Comparison of ENCODE assay signal across 8 mouse cellular contexts in the genomic region with DNA sequence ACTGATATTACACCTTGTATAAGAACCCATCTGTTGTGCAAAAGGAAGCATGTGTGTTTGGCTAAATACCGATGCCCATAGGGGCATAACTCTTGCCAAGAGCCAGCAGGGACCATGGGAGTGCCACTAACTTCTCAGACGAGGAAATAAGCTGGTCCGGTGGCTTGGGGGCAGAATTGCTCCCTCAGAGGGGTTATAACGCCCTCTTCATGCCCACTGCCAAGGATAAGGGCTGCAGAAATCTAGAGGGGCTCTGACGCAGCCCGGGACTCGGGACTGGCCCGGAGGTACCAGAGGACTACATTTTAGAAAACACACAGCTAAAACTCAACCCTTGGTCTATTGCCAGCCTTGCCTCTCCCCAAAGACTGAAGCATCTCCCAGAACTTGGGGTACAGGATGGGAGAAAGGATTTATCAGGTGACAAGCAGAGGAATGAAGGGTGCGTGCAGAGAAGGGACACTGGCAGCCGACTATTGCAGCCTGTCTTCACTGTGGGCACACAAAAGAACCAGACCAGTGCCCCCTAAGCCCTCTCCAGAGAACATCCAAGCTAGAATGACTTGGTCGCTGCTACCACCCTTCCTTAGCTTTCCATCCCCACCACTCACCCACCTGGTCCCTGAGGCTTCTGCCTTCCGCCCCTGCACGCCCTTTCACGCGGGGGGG. TPM values are rescaled to one million over a fixed set of nuclear protein-coding genes. Genes with fewer than 3 reads are reported as not detected.
A peak's percentile ranks its signal among the peaks of the same experiment; 100 is the strongest.
DNase-seq lines count a peak whose midpoint lies in the region; ATAC-seq and TF ChIP-seq lines count a peak whose summit lies in the region.

No protein-coding gene starts in this region.

- no peak for TF ChIP-seq POLR2A in cortical plate, adult 2 months (IDR thresholded peaks at IDR 0.05; ENCODE audit: extremely low read depth, insufficient read depth, low read length)
- no peak for TF ChIP-seq POLR2A in myocyte (IDR thresholded peaks at IDR 0.05; ENCODE audit: insufficient read length, low read depth)

- peaks cover 28% of the 10 kb centered on the region for H3K36me3 ChIP-seq in hindbrain, embryonic 15.5 days
- no peaks in the 10 kb centered on the region for H3K36me3 ChIP-seq in myocyte (ENCODE audit: control insufficient read depth, insufficient read depth)

- ATAC-seq in hindbrain, embryonic 15.5 days (ENCODE audit: low FRiP score, low read depth), result no peak

- H3K4me2 ChIP-seq in hindbrain, embryonic 15.5 days, result peak overlapping the region; percentile 86
- peak overlapping the region; percentile 95 for H3K4me2 ChIP-seq in myocyte (ENCODE audit: low read depth)

- H3K27ac ChIP-seq in cortical plate, adult 2 months (ENCODE audit: insufficient read depth, low read length), result peak overlapping the region; percentile 5; the same call in 1 of the 2 replicates
- H3K27ac ChIP-seq in hindbrain, embryonic 15.5 days (replicated peaks), result peak overlapping the region; percentile 65

- H3ac ChIP-seq in myocyte (ENCODE audit: control insufficient read depth, insufficient read length), result peak overlapping the region; percentile 25

- no peaks in the 10 kb centered on the region for H3K27me3 ChIP-seq in hindbrain, embryonic 15.5 days
- no peaks in the 10 kb centered on the region for H3K27me3 ChIP-seq in myocyte (ENCODE audit: control insufficient read depth, insufficient read depth, insufficient read length)

- intact Hi-C loops in left cerebral cortex, postnatal 4 days (cut with DNase I), result loop anchor here (5.0 to 10.0 kb wide), 2 partner anchors 54 to 113 kb away; no protein-coding TSS in a partner anchor

- TF ChIP-seq CTCF in cortical plate, adult 2 months (IDR thresholded peaks at IDR 0.05; ENCODE audit: extremely low read depth, insufficient read depth, low read length), result no peak

- H3K4me3 ChIP-seq in cortical plate, adult 2 months (ENCODE audit: insufficient read depth, low read length), result peak overlapping the region; percentile 27
- peak overlapping the region; percentile 48 for H3K4me3 ChIP-seq in hindbrain, embryonic 15.5 days
- H3K4me3 ChIP-seq in myocyte, result peak overlapping the region; percentile 15

- H3K79me2 ChIP-seq in myocyte (ENCODE audit: control insufficient read depth, insufficient read depth), result peaks cover 10% of the 10 kb centered on the region

- H3K4me1 ChIP-seq in cortical plate, adult 2 months (ENCODE audit: control insufficient read depth, insufficient read depth, low read length), result peaks cover 14% of the 10 kb centered on the region
- peaks cover 74% of the 10 kb centered on the region for H3K4me1 ChIP-seq in hindbrain, embryonic 15.5 days (replicated peaks)

- peak; percentile 56 for DNase-seq in left cerebral cortex, postnatal 4 days
- DNase-seq in left cerebral cortex, adult 11 months (ENCODE audit: low spot score), result no peak
- DNase-seq in adrenal gland, postnatal 10 days, result no peak
- DNase-seq in urinary bladder, postnatal 10 days (ENCODE audit: low spot score), result no peak
- DNase-seq in urinary bladder, adult 2 months (ENCODE audit: low spot score), result no peak

- WGBS in hindbrain, embryonic 15.5 days, result 18% methylated on average over 15 of the region's 15 CpGs

- H3K9me3 ChIP-seq in hindbrain, embryonic 15.5 days, result no peaks in the 10 kb centered on the region

- H3K9ac ChIP-seq in hindbrain, embryonic 15.5 days, result peak overlapping the region; percentile 71

TF ChIP-seq in myocyte, 11 proteins besides CTCF, POLR2A, EP300 and RAD21:
- TF ChIP-seq SRF (IDR thresholded peaks at IDR 0.05; ENCODE audit: control insufficient read depth, insufficient read length, low read depth), result no peak
- peak; percentile 65 for TF ChIP-seq POLR2AphosphoS2 (IDR thresholded peaks at IDR 0.05; ENCODE audit: insufficient read length, low read depth)
- no peak for TF ChIP-seq CEBPB (IDR thresholded peaks at IDR 0.05; ENCODE audit: insufficient read depth, poor library complexity, severe bottlenecking)

RNA-seq across cellular contexts. Expression of a gene that starts 11.5 kb away (rescaled TPM):
- total RNA-seq in left cerebral cortex, postnatal 4 days (2021), result 10 to 100 TPM; 28.7 to 33.7 TPM
- polyA plus RNA-seq in cortical plate, adult 2 months (2012; rRNA removed), result 55.1 and 62.2 TPM in 2 replicates
- polyA plus RNA-seq in hindbrain, embryonic 15.5 days (2015; fragmentation: Nextera tagmentation; extraction: Ambion mirVana), result 18.7 and 19.0 TPM in 2 replicates
- 39.5 TPM for polyA plus RNA-seq in myocyte (2012; fragmentation: generic; extraction: Trizol)
- 10 to 100 TPM; 35.4 to 46.3 TPM for total RNA-seq in adrenal gland, postnatal 10 days (2021)
- polyA plus RNA-seq in urinary bladder, adult 2 months (2012; rRNA removed), result 30.2 and 34.5 TPM in 2 replicates

RNA-seq across cellular contexts. Expression of a gene that starts 20.8 kb away (rescaled TPM):
- 10 to 100 TPM; 52.9 to 54.7 TPM for total RNA-seq in left cerebral cortex, postnatal 4 days (2021)
- polyA plus RNA-seq in cortical plate, adult 2 months (2012; rRNA removed), result 83.6 and 87.1 TPM in 2 replicates
- polyA plus RNA-seq in hindbrain, embryonic 15.5 days (2015; fragmentation: Nextera tagmentation; extraction: Ambion mirVana), result 78.7 and 82.1 TPM in 2 replicates
- polyA plus RNA-seq in myocyte (2012; fragmentation: generic; extraction: Trizol), result 137 TPM
- total RNA-seq in adrenal gland, postnatal 10 days (2021), result 10 to 100 TPM; 51.0 to 53.3 TPM
- 44.5 and 50.0 TPM in 2 replicates for polyA plus RNA-seq in urinary bladder, adult 2 months (2012; rRNA removed)

RNA-seq across cellular contexts. Expression of a gene that starts 26.2 kb away (rescaled TPM):
- total RNA-seq in left cerebral cortex, postnatal 4 days (2021), result 100 to 1,000 TPM; 179 to 183 TPM
- 97.8 and 97.9 TPM in 2 replicates for polyA plus RNA-seq in cortical plate, adult 2 months (2012; rRNA removed)
- 134 and 138 TPM in 2 replicates for polyA plus RNA-seq in hindbrain, embryonic 15.5 days (2015; fragmentation: Nextera tagmentation; extraction: Ambion mirVana)
- polyA plus RNA-seq in myocyte (2012; fragmentation: generic; extraction: Trizol), result 128 TPM
- 10 to 100 TPM; 16.4 to 26.0 TPM for total RNA-seq in adrenal gland, postnatal 10 days (2021)
- 80.3 and 83.2 TPM in 2 replicates for polyA plus RNA-seq in urinary bladder, adult 2 months (2012; rRNA removed)

RNA-seq across cellular contexts. Expression of a gene that starts 41.4 kb away (rescaled TPM):
- not detected for total RNA-seq in left cerebral cortex, postnatal 4 days (2021)
- 0.04 and 0.11 TPM in 2 replicates for polyA plus RNA-seq in cortical plate, adult 2 months (2012; rRNA removed)
- polyA plus RNA-seq in hindbrain, embryonic 15.5 days (2015; fragmentation: Nextera tagmentation; extraction: Ambion mirVana), result 0.10 and 0.18 TPM in 2 replicates
- not detected for polyA plus RNA-seq in myocyte (2012; fragmentation: generic; extraction: Trizol)
- not detected for total RNA-seq in adrenal gland, postnatal 10 days (2021)
- not detected in 2 replicates for polyA plus RNA-seq in urinary bladder, adult 2 months (2012; rRNA removed)

RNA-seq across cellular contexts. Expression of a gene that starts 57.3 kb away (rescaled TPM):
- under 1 TPM in 1 of 2 experiments, not detected in 1; 0.60 TPM for total RNA-seq in left cerebral cortex, postnatal 4 days (2021)
- polyA plus RNA-seq in cortical plate, adult 2 months (2012; rRNA removed), result 0.40 and 0.42 TPM in 2 replicates
- polyA plus RNA-seq in hindbrain, embryonic 15.5 days (2015; fragmentation: Nextera tagmentation; extraction: Ambion mirVana), result 0.14 and 0.26 TPM in 2 replicates
- polyA plus RNA-seq in myocyte (2012; fragmentation: generic; extraction: Trizol), result 0.77 TPM
- total RNA-seq in adrenal gland, postnatal 10 days (2021), result 1 to 10 TPM; 1.0 to 6.2 TPM
- polyA plus RNA-seq in urinary bladder, adult 2 months (2012; rRNA removed), result 0.45 and 0.72 TPM in 2 replicates
